Mouse (Mus musculus) stomach, postnatal 0 days (tissue): ENCODE results near the gene Hjurp. TPM values are rescaled to one million over a fixed set of nuclear protein-coding genes. Genes with fewer than 3 reads are reported as not detected.

Source experiments
- ATAC-seq: fragments of 200-750 bp; cut with Nextera tagmentation; 2 replicates; pipeline ENCODE4 v1.8.0; 2017; ENCODE audit not compliant: low FRiP score, low TSS enrichment
- DNase-seq: peaks from one replicate; pipeline ENCODE4 v3.0.0-alpha.2; 2016; ENCODE audit warnings: low spot score
- H3K27ac ChIP-seq: fragments of 300-500 bp; sonication (generic); replicated peaks from 2 replicates; pipeline ENCODE4 v1.5.1; 2014; ENCODE audit warnings: mild to moderate bottlenecking, control low read depth
- H3K27me3 ChIP-seq: fragments of 300-500 bp; sonication (generic); 2 replicates; pipeline ENCODE4 v1.6.1; 2014; ENCODE audit warnings: low read length; ENCODE audit not compliant: control insufficient read depth, insufficient read depth
- H3K36me3 ChIP-seq: fragments of 300-500 bp; sonication (generic); 2 replicates; pipeline ENCODE4 v1.6.1; 2014; ENCODE audit warnings: low read length, mixed read lengths; ENCODE audit not compliant: control insufficient read depth, insufficient read depth
- H3K4me1 ChIP-seq: fragments of 300-500 bp; sonication (generic); replicated peaks from 2 replicates; pipeline ENCODE4 v1.6.1; 2014; ENCODE audit warnings: antibody characterized with exemption; ENCODE audit not compliant: control insufficient read depth, insufficient read depth
- H3K4me2 ChIP-seq: fragments of 300-500 bp; sonication (generic); replicated peaks from 2 replicates; pipeline ENCODE4 v1.6.1; 2014; ENCODE audit warnings: low read depth, mild to moderate bottlenecking, control low read depth, moderate library complexity
- H3K4me3 ChIP-seq: fragments of 300-500 bp; sonication (generic); 2 replicates; pipeline ENCODE4 v1.5.1; 2014; ENCODE audit warnings: low read depth, low read length, control low read depth
- H3K9ac ChIP-seq: fragments of 300-500 bp; sonication (generic); 2 replicates; pipeline ENCODE4 v1.6.1; 2014; ENCODE audit warnings: mild to moderate bottlenecking, low read length, control low read depth, mixed read lengths
- H3K9me3 ChIP-seq: fragments of 300-500 bp; sonication (generic); 2 replicates; pipeline ENCODE4 v1.6.1; 2016; ENCODE audit warnings: low read length; ENCODE audit not compliant: control insufficient read depth
- CTCF ChIP-seq: IDR thresholded peaks from 2 replicates; pipeline ENCODE4 v1.5.1; 2016; ENCODE audit warnings: antibody characterized with exemption, low read depth, mild to moderate bottlenecking, moderate library complexity
- EP300 ChIP-seq: optimal IDR thresholded peaks from 2 replicates; pipeline ENCODE3; 2016; ENCODE audit warnings: antibody characterized with exemption
- WGBS: fragments of 180-500 bp; shearing (Covaris S2); extraction: QIAGEN DNeasy Blood & Tissue Kit; methylation state at CpG from one replicate; pipeline ENCODE4 v1.1.7; 2014; 5-methylcytosine and 5-hydroxymethylcytosine counted together
- polyA plus RNA-seq: library from polyadenylated mRNA; unstranded; fragments of >200 nt; fragmentation: Nextera tagmentation; extraction: Ambion mirVana; gene quantifications from 2 replicates; pipeline ENCODE4 v1.2.1, GENCODE M21; 2015

Hjurp gene
- polyA plus RNA-seq, 1 experiment from 2014 or later = 34.1 TPM

- no peaks in the 10 kb centered on the region for H3K36me3 ChIP-seq
- ATAC-seq (peak; percentile 16; the same call in 1 of the 2 replicates), DNase-seq (peak; percentile 58)
- WGBS = 34% methylated on average over 3 of the region's 3 CpGs
- no peak overlapping the region for H3K4me2 ChIP-seq
- H3K9me3 ChIP-seq = 0 out of 2 replicates have a peak, but pooled peaks cover 9% of the 10 kb centered on the region
- H3K4me1 ChIP-seq = no peaks in the 10 kb centered on the region
- H3K4me3 ChIP-seq = no peak overlapping the region
- H3K27ac ChIP-seq = no peak overlapping the region
- H3K27me3 ChIP-seq = no peaks in the 10 kb centered on the region
- TF ChIP-seq CTCF = no peak
- TF ChIP-seq EP300 = no peak
- no peak overlapping the region for H3K9ac ChIP-seq
These were observed 10.8 kb upstream of the Hjurp start for GRCm38 (mm10) chr1:88288056-88288788.

- WGBS = 36% methylated on average over 5 of the region's 5 CpGs
- Histone ChIP-seq H3K27me3 (no peaks in the 10 kb centered on the region), H3K27ac (no peak overlapping the region), H3K36me3 (no peaks in the 10 kb centered on the region), H3K9me3 (0 out of 2 replicates have a peak, but pooled peaks cover 9% of the 10 kb centered on the region), H3K4me2 (no peak overlapping the region), H3K4me3 (no peak overlapping the region), H3K9ac (no peak overlapping the region), H3K4me1 (no peaks in the 10 kb centered on the region)
- peak; percentile 89 for DNase-seq
- TF ChIP-seq CTCF (peak; percentile 94), EP300 (no peak)
- ATAC-seq = peak; percentile 11; the same call in 1 of the 2 replicates
These were observed 10.2 kb upstream of the Hjurp start for GRCm38 (mm10) chr1:88287697-88287980.

- DNase-seq = no peak
- WGBS = 72% methylated on average over 13 of the region's 13 CpGs
- Histone ChIP-seq H3K4me1 (no peaks in the 10 kb centered on the region), H3K9me3 (0 out of 2 replicates have a peak, but pooled peaks cover 9% of the 10 kb centered on the region), H3K4me2 (no peak overlapping the region), H3K9ac (no peak overlapping the region), H3K27ac (no peak overlapping the region), H3K36me3 (no peaks in the 10 kb centered on the region), H3K27me3 (no peaks in the 10 kb centered on the region), H3K4me3 (no peak overlapping the region)
- TF ChIP-seq CTCF = no peak
- TF ChIP-seq EP300 = no peak
- ATAC-seq = peak; percentile 3; the same call in 1 of the 2 replicates
These were observed 9.7 kb upstream of the Hjurp start for GRCm38 (mm10) chr1:88286887-88287696.

GRCm38 (mm10) chr1:88286136-88286845 is 8.9 kb upstream of the Hjurp start:
- H3K4me2 ChIP-seq = no peak overlapping the region
- ATAC-seq (no peak), DNase-seq (no peak)
- H3K4me3 ChIP-seq = no peak overlapping the region
- no peaks in the 10 kb centered on the region for H3K27me3 ChIP-seq
- H3K4me1 ChIP-seq = no peaks in the 10 kb centered on the region
- H3K36me3 ChIP-seq = no peaks in the 10 kb centered on the region
- H3K9ac ChIP-seq = no peak overlapping the region
- 0 out of 2 replicates have a peak, but pooled peaks cover 3% of the 10 kb centered on the region for H3K9me3 ChIP-seq
- TF ChIP-seq CTCF = no peak
- no peak for TF ChIP-seq EP300
- H3K27ac ChIP-seq = no peak overlapping the region
- WGBS = 80% methylated on average over 15 of the region's 15 CpGs

GRCm38 (mm10) chr1:88285652-88286051 is 8.2 kb upstream of the Hjurp start:
- ATAC-seq = no peak
- no peaks in the 10 kb centered on the region for H3K4me1 ChIP-seq
- H3K9ac ChIP-seq = no peak overlapping the region
- no peaks in the 10 kb centered on the region for H3K36me3 ChIP-seq
- no peak for TF ChIP-seq CTCF
- no peak for TF ChIP-seq EP300
- no peak overlapping the region for H3K27ac ChIP-seq
- H3K27me3 ChIP-seq = no peaks in the 10 kb centered on the region
- H3K9me3 ChIP-seq = 0 out of 2 replicates have a peak, but pooled peaks cover 3% of the 10 kb centered on the region
- DNase-seq = no peak
- H3K4me2 ChIP-seq = no peak overlapping the region
- 56% methylated on average over 5 of the region's 5 CpGs for WGBS
- no peak overlapping the region for H3K4me3 ChIP-seq
